Mouse (Mus musculus): Measurements from ENCODE around the gene Hnrnpc.
A peak's percentile ranks its signal among the peaks of the same experiment; 100 is the strongest.

Gene Hnrnpc

GRCm38 (mm10) chr14:52103856-52104676 is at the start of gene Hnrnpc:
TSS of gene Hnrnpc (minus strand) at chr14:52104028.
- DNase-seq (ENCODE audit: low read depth in 1 of 2, low spot score in 2 of 2), result peak; percentile 100

- DNase-seq (ENCODE audit: low read depth in 1 of 2, low spot score in 2 of 2), result no peak
These were observed 48.8 kb upstream of the Hnrnpc start for GRCm38 (mm10) chr14:52152613-52153012.

- DNase-seq (ENCODE audit: low read depth in 1 of 2, low spot score in 2 of 2), result no peak
These were observed 48.4 kb upstream of the Hnrnpc start for GRCm38 (mm10) chr14:52152179-52152578.

GRCm38 (mm10) chr14:52149888-52150287 is 46.1 kb upstream of the Hnrnpc start:
- DNase-seq (ENCODE audit: low read depth in 1 of 2, low spot score in 2 of 2), result no peak

GRCm38 (mm10) chr14:52146540-52146939 is 42.7 kb upstream of the Hnrnpc start:
- no peak for DNase-seq (ENCODE audit: low read depth in 1 of 2, low spot score in 2 of 2)

GRCm38 (mm10) chr14:52144165-52144564 is 40.3 kb upstream of the Hnrnpc start:
- no peak for DNase-seq (ENCODE audit: low read depth in 1 of 2, low spot score in 2 of 2)

GRCm38 (mm10) chr14:52141445-52142127 is 37.8 kb upstream of the Hnrnpc start:
- no peak for DNase-seq (ENCODE audit: low read depth in 1 of 2, low spot score in 2 of 2)

GRCm38 (mm10) chr14:52140577-52141444 is 37.0 kb upstream of the Hnrnpc start:
- DNase-seq (ENCODE audit: low read depth in 1 of 2, low spot score in 2 of 2), result no peak

- DNase-seq (ENCODE audit: low read depth in 1 of 2, low spot score in 2 of 2), result peak in 1 of 2 experiments; percentile 2
These were observed 29.8 kb upstream of the Hnrnpc start for GRCm38 (mm10) chr14:52133584-52133983.

GRCm38 (mm10) chr14:52124636-52125035 is 20.8 kb upstream of the Hnrnpc start:
- DNase-seq (ENCODE audit: low read depth in 1 of 2, low spot score in 2 of 2), result no peak

- peak in 1 of 2 experiments; percentile 58 for DNase-seq (ENCODE audit: low read depth in 1 of 2, low spot score in 2 of 2)
These were observed 20.1 kb upstream of the Hnrnpc start for GRCm38 (mm10) chr14:52123918-52124317.

- peak in 1 of 2 experiments; percentile 4 for DNase-seq (ENCODE audit: low read depth in 1 of 2, low spot score in 2 of 2)
These were observed 16.3 kb upstream of the Hnrnpc start for GRCm38 (mm10) chr14:52120169-52120568.

GRCm38 (mm10) chr14:52118823-52119608 is 15.2 kb upstream of the Hnrnpc start:
- peak in 1 of 2 experiments; percentile 8 for DNase-seq (ENCODE audit: low read depth in 1 of 2, low spot score in 2 of 2)

GRCm38 (mm10) chr14:52118456-52118822 is 14.6 kb upstream of the Hnrnpc start:
- no peak for DNase-seq (ENCODE audit: low read depth in 1 of 2, low spot score in 2 of 2)

- DNase-seq (ENCODE audit: low read depth in 1 of 2, low spot score in 2 of 2), result no peak
These were observed 13.4 kb upstream of the Hnrnpc start for GRCm38 (mm10) chr14:52117241-52117640.

GRCm38 (mm10) chr14:52114101-52114500 is 10.3 kb upstream of the Hnrnpc start:
- no peak for DNase-seq (ENCODE audit: low read depth in 1 of 2, low spot score in 2 of 2)

GRCm38 (mm10) chr14:52110346-52110745 is 6.5 kb upstream of the Hnrnpc start, which contains the start of gene Rpgrip1:
TSS of gene Rpgrip1 (plus strand) at chr14:52110704.
- no peak for DNase-seq (ENCODE audit: low read depth in 1 of 2, low spot score in 2 of 2)

GRCm38 (mm10) chr14:52108025-52108424 is 4.2 kb upstream of the Hnrnpc start:
- DNase-seq (ENCODE audit: low read depth in 1 of 2, low spot score in 2 of 2), result no peak

- DNase-seq (ENCODE audit: low read depth in 1 of 2, low spot score in 2 of 2), result peak in 1 of 2 experiments; percentile 28
These were observed 2.9 kb upstream of the Hnrnpc start for GRCm38 (mm10) chr14:52106741-52107140.

- DNase-seq (ENCODE audit: low read depth in 1 of 2, low spot score in 2 of 2), result no peak
These were observed 1.5 kb upstream of the Hnrnpc start for GRCm38 (mm10) chr14:52105308-52105707.
